Mouse (Mus musculus) stomach, adult 2 months (tissue): ENCODE results near the gene Ubqln5. TPM values are rescaled to one million over a fixed set of nuclear protein-coding genes. Genes with fewer than 3 reads are reported as not detected.

Source experiments
- polyA plus RNA-seq: library from polyadenylated mRNA; depleted of rRNA; stranded (reverse); fragments of >200 nt; gene quantifications from 2 replicates; pipeline ENCODE4 v1.2.3, GENCODE M21; 2012; rRNA removed

Gene Ubqln5
- not detected in 2 replicates for polyA plus RNA-seq

GRCm38 (mm10) chr7:104129726-104130125, at the start of gene Ubqln5:
Ubqln5 (minus strand) TSS chr7:104129826.

GRCm38 (mm10) chr7:104150456-104150855, 20.8 kb upstream of the Ubqln5 start, which contains the start of gene Ubqlnl:
Ubqlnl (minus strand) TSS chr7:104150556.

GRCm38 (mm10) chr7:104143179-104143578, 13.6 kb upstream of the Ubqln5 start, which contains the start of gene Ubqln3:
Ubqln3 (minus strand) TSS chr7:104143279.

DNA sequence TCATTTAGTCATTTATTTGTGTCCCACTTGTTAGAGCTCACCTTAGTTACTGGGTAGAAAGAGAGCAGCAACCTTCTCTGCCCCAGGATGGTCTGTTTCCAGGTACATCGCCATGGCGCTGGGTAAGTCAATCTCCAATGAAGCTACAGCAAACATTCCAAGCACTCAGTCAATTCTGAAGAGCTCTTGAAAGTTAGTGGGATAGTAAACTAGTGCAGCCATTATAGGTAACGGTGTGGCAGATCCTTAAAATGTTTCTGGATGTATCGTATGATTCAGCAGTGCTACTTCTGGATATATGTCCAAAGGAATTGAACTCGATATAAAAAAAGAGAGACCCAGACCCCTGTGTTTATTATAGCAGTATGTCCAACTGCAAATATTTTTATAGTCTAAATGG, 7.7 kb upstream of the Ubqln5 start, which contains the start of gene Olfr643:
Gene Olfr643, minus strand, starts transcription at position 101 of the 400 bp plus-strand sequence.

GRCm38 (mm10) chr7:104104757-104104972, 25.0 kb downstream of the Ubqln5 start, which contains the start of gene Olfr646:
Olfr646 (plus strand) TSS chr7:104104873.

GRCm38 (mm10) chr7:104085365-104085764, 44.3 kb downstream of the Ubqln5 start, which contains the start of gene Olfr645:
Olfr645 (minus strand) TSS chr7:104085465.

Other genes starting within 250 kb of the Ubqln5 start
- not detected in 2 replicates for gene Olfr66, start 243.6 kb downstream of the Ubqln5 start, polyA plus RNA-seq
- gene Olfr64, start 235.3 kb downstream of the Ubqln5 start, polyA plus RNA-seq: not detected in 2 replicates
- not detected in 2 replicates for gene Olfr65, start 226.3 kb downstream of the Ubqln5 start, polyA plus RNA-seq
- not detected in 2 replicates for gene Olfr631, start 201.0 kb downstream of the Ubqln5 start, polyA plus RNA-seq
- gene Olfr632, start 195.5 kb downstream of the Ubqln5 start, polyA plus RNA-seq: not detected in 2 replicates
- not detected in 2 replicates for gene Olfr633, start 185.4 kb downstream of the Ubqln5 start, polyA plus RNA-seq
- gene Olfr635, start 158.7 kb downstream of the Ubqln5 start, polyA plus RNA-seq: not detected in 2 replicates
- gene Olfr638, start 131.1 kb downstream of the Ubqln5 start, polyA plus RNA-seq: not detected in 2 replicates
- gene Olfr639, start 112.5 kb downstream of the Ubqln5 start, polyA plus RNA-seq: not detected in 2 replicates
- not detected in 2 replicates for gene Olfr640, start 104.3 kb downstream of the Ubqln5 start, polyA plus RNA-seq
- not detected in 2 replicates for gene Olfr641, start 94.4 kb downstream of the Ubqln5 start, polyA plus RNA-seq
- not detected in 2 replicates for gene Olfr642, start 77.2 kb downstream of the Ubqln5 start, polyA plus RNA-seq
- gene 4930516K23Rik, start 68.4 kb downstream of the Ubqln5 start, polyA plus RNA-seq: not detected in 2 replicates
- gene Olfr644, start 58.0 kb downstream of the Ubqln5 start, polyA plus RNA-seq: not detected in 2 replicates
- not detected in 2 replicates for gene Olfr645, start 44.4 kb downstream of the Ubqln5 start, polyA plus RNA-seq
- not detected in 2 replicates for gene Olfr646, start 25.0 kb downstream of the Ubqln5 start, polyA plus RNA-seq
- gene Olfr643, start 7.6 kb upstream of the Ubqln5 start, polyA plus RNA-seq: not detected in 2 replicates
- not detected in 2 replicates for gene Ubqln3, start 13.5 kb upstream of the Ubqln5 start, polyA plus RNA-seq
- not detected in 2 replicates for gene Ubqlnl, start 20.7 kb upstream of the Ubqln5 start, polyA plus RNA-seq
- not detected in 2 replicates for gene Olfm5, start 35.0 kb upstream of the Ubqln5 start, polyA plus RNA-seq
- 0.03 and 0.05 TPM in 2 replicates for gene Olfr648, start 53.6 kb upstream of the Ubqln5 start, polyA plus RNA-seq
- not detected in 2 replicates for gene Olfr649, start 66.2 kb upstream of the Ubqln5 start, polyA plus RNA-seq
- gene Trim6, start 89.0 kb upstream of the Ubqln5 start, polyA plus RNA-seq: 0.79 and 0.81 TPM in 2 replicates
- 0.17 and 1.5 TPM in 2 replicates for gene Trim34a, start 114.6 kb upstream of the Ubqln5 start, polyA plus RNA-seq
- gene Trim5, start 158.3 kb upstream of the Ubqln5 start, polyA plus RNA-seq: 0.10 TPM in 2 replicates
- gene Trim12a, start 185.6 kb upstream of the Ubqln5 start, polyA plus RNA-seq: 0.16 and 0.85 TPM in 2 replicates
- 0.55 TPM in 1 of 2 replicates, not detected in the other for gene Trim34b, start 199.6 kb upstream of the Ubqln5 start, polyA plus RNA-seq
- gene Trim12c, start 223.5 kb upstream of the Ubqln5 start, polyA plus RNA-seq: 0.55 TPM in 2 replicates
- gene Trim30b, start 240.1 kb upstream of the Ubqln5 start, polyA plus RNA-seq: 0.03 TPM in 1 of 2 replicates, not detected in the other